Mouse (Mus musculus): ENCODE results near the gene Hipk2. TPM values are rescaled to one million over a fixed set of nuclear protein-coding genes. Genes with fewer than 3 reads are reported as not detected.

The Hipk2 gene
- total and polyA plus RNA-seq, 3 experiments: 3.9 to 85.1 (median 14.1) TPM

GRCm38 (mm10) chr6:38682532-38682931, 193.4 kb downstream of the Hipk2 start:
- H3K9me3 ChIP-seq (replicated peaks; ENCODE audit: insufficient read depth, low read length): no peaks in the 10 kb centered on the region
- no peak for DNase-seq (ENCODE audit: low read depth, low spot score)
- peaks cover 0 to 3% of the 10 kb centered on the region in 2 experiments; a peak in 1 of 4 replicates for H3K4me1 ChIP-seq (ENCODE audit: control insufficient read depth in 1 of 2, insufficient read depth in 2 of 2, low read length in 2 of 2)
- no peak overlapping the region for H3K9ac ChIP-seq (ENCODE audit: control insufficient read depth, low read depth, low read length, poor library complexity, severe bottlenecking)
- H3K36me3 ChIP-seq (ENCODE audit: control insufficient read depth in 1 of 2, insufficient read depth in 2 of 2, low read length in 2 of 2): no peaks in the 10 kb centered on the region
- no peak for TF ChIP-seq BHLHE40 (IDR thresholded peaks at IDR 0.05; ENCODE audit: borderline replicate concordance, low read depth, low read length)
- TF ChIP-seq NRF1 (IDR thresholded peaks at IDR 0.05; ENCODE audit: insufficient read depth, low read depth, low read length, poor library complexity, severe bottlenecking): no peak
- no peak for TF ChIP-seq POLR2AphosphoS5 (IDR thresholded peaks at IDR 0.05; ENCODE audit: borderline replicate concordance, low read depth, low read length)
- TF ChIP-seq USF2 (IDR thresholded peaks at IDR 0.05; ENCODE audit: borderline replicate concordance in 1 of 2, insufficient read depth in 1 of 2, low read depth in 1 of 2, low read length in 2 of 2): no peak
- 0 out of 2 replicates have a peak, but pooled peaks have one; percentile 24 for TF ChIP-seq GATA1 (IDR thresholded peaks at IDR 0.05; ENCODE audit: low read depth, low read length)
- TF ChIP-seq MEF2A (IDR thresholded peaks at IDR 0.05; ENCODE audit: extremely low read depth, insufficient replicate concordance, low read depth, low read length, poor library complexity, severe bottlenecking): no peak
- H3K79me2 ChIP-seq (ENCODE audit: control insufficient read depth, insufficient read depth, low read length, poor library complexity): no peaks in the 10 kb centered on the region
- H3K27ac ChIP-seq (ENCODE audit: control insufficient read depth, low read depth, low read length): no peak overlapping the region
- H3K4me3 ChIP-seq (ENCODE audit: control insufficient read depth in 1 of 2, insufficient read depth in 1 of 2, low read depth in 2 of 2, low read length in 2 of 2): no peak overlapping the region
- H3K27me3 ChIP-seq (ENCODE audit: control insufficient read depth in 1 of 2, insufficient read depth in 2 of 2, low read length in 2 of 2): no peaks in the 10 kb centered on the region

GRCm38 (mm10) chr6:38677629-38678028, 198.3 kb downstream of the Hipk2 start:
- Histone ChIP-seq H3K79me2 (ENCODE audit: control insufficient read depth, insufficient read depth, low read length, poor library complexity) (no peaks in the 10 kb centered on the region; the same call in 1 of the 2 replicates), H3K27ac (ENCODE audit: control insufficient read depth, low read depth, low read length) (peak overlapping the region; percentile 84), H3K9me3 (replicated peaks; ENCODE audit: insufficient read depth, low read length) (no peaks in the 10 kb centered on the region), H3K27me3 (ENCODE audit: control insufficient read depth in 1 of 2, insufficient read depth in 2 of 2, low read length in 2 of 2) (no peaks in the 10 kb centered on the region), H3K9ac (ENCODE audit: control insufficient read depth, low read depth, low read length, poor library complexity, severe bottlenecking) (peak overlapping the region; percentile 75), H3K4me1 (ENCODE audit: control insufficient read depth in 1 of 2, insufficient read depth in 2 of 2, low read length in 2 of 2) (peaks cover 2 to 19% of the 10 kb centered on the region in 2 experiments; a peak in 3 of 4 replicates), H3K36me3 (ENCODE audit: control insufficient read depth in 1 of 2, insufficient read depth in 2 of 2, low read length in 2 of 2) (no peaks in the 10 kb centered on the region), H3K4me3 (ENCODE audit: control insufficient read depth in 1 of 2, insufficient read depth in 1 of 2, low read depth in 2 of 2, low read length in 2 of 2) (peak overlapping the region; percentile 52 to 63)
- peak; percentile 83 for DNase-seq (ENCODE audit: low read depth, low spot score)
- TF ChIP-seq MAFK (IDR thresholded peaks at IDR 0.05; ENCODE audit: borderline replicate concordance, low read depth, low read length) (no peak), MAZ (IDR thresholded peaks at IDR 0.05; ENCODE audit: low read depth, low read length) (no peak), TCF12 (IDR thresholded peaks at IDR 0.05; ENCODE audit: low read depth, low read length) (0 out of 2 replicates have a peak, but pooled peaks have one; percentile 16), CTCF (IDR thresholded peaks at IDR 0.05 in 2 of 3, conservative IDR thresholded peaks at IDR 0.05 in 1 of 3; ENCODE audit: control insufficient read depth in 1 of 3, insufficient read depth in 1 of 3, low read depth in 2 of 3, low read length in 3 of 3, poor library complexity in 1 of 3, severe bottlenecking in 1 of 3) (peak in 2 of 3 experiments; percentile 34 to 35; a peak in 3 of 6 replicates), ZC3H11A (IDR thresholded peaks at IDR 0.05; ENCODE audit: low read depth, low read length) (no peak), SMC3 (IDR thresholded peaks at IDR 0.05; ENCODE audit: low read depth, low read length) (no peak), POLR2A (IDR thresholded peaks at IDR 0.05; ENCODE audit: control insufficient read depth in 1 of 2, insufficient read depth in 1 of 2, low read depth in 1 of 2, low read length in 2 of 2, poor library complexity in 1 of 2) (peak; percentile 47 to 75; a peak in 2 of 4 replicates), USF2 (IDR thresholded peaks at IDR 0.05; ENCODE audit: borderline replicate concordance in 1 of 2, insufficient read depth in 1 of 2, low read depth in 1 of 2, low read length in 2 of 2) (peak; percentile 42 to 89; a peak in 2 of 4 replicates), RAD21 (IDR thresholded peaks at IDR 0.05; ENCODE audit: low read depth, low read length) (no peak), TBP (IDR thresholded peaks at IDR 0.05; ENCODE audit: low read depth, low read length) (peak; percentile 60; the same call in 1 of the 2 replicates), RCOR1 (IDR thresholded peaks at IDR 0.05; ENCODE audit: low read depth, low read length) (no peak), POLR2AphosphoS2 (IDR thresholded peaks at IDR 0.05; ENCODE audit: low read length) (peak; percentile 44; the same call in 1 of the 2 replicates), GABPA (IDR thresholded peaks at IDR 0.05; ENCODE audit: low read depth, low read length) (no peak), EP300 (IDR thresholded peaks at IDR 0.05; ENCODE audit: low read depth in 1 of 2, low read length in 2 of 2) (no peak), JUND (IDR thresholded peaks at IDR 0.05; ENCODE audit: low read depth, low read length) (no peak), POLR2AphosphoS5 (IDR thresholded peaks at IDR 0.05; ENCODE audit: borderline replicate concordance, low read depth, low read length) (no peak), ETS1 (IDR thresholded peaks at IDR 0.05; ENCODE audit: low read depth, low read length) (no peak), MXI1 (IDR thresholded peaks at IDR 0.05; ENCODE audit: low read depth, low read length) (no peak; the same call in 1 of the 2 replicates), CHD2 (IDR thresholded peaks at IDR 0.05; ENCODE audit: low read length) (no peak), CHD1 (IDR thresholded peaks at IDR 0.05; ENCODE audit: low read depth, low read length) (no peak), UBTF (IDR thresholded peaks at IDR 0.05; ENCODE audit: borderline replicate concordance, insufficient read depth, low read depth, low read length) (no peak), ELF1 (IDR thresholded peaks at IDR 0.05; ENCODE audit: low read depth, low read length) (no peak), USF1 (IDR thresholded peaks at IDR 0.05; ENCODE audit: low read depth, low read length) (peak; percentile 97), ZMIZ1 (IDR thresholded peaks at IDR 0.05; ENCODE audit: low read depth, low read length) (no peak), GATA1 (IDR thresholded peaks at IDR 0.05; ENCODE audit: low read depth, low read length) (no peak), HCFC1 (IDR thresholded peaks at IDR 0.05; ENCODE audit: low read depth, low read length) (peak; percentile 72), SIN3A (IDR thresholded peaks at IDR 0.05; ENCODE audit: low read length) (no peak; the same call in 1 of the 2 replicates)
